Mouse (Mus musculus) liver, postnatal 0 days (tissue): ENCODE data around the gene Cdc40. TPM values are rescaled to one million over a fixed set of nuclear protein-coding genes. Genes with fewer than 3 reads are reported as not detected.
A peak's percentile ranks its signal among the peaks of the same experiment; 100 is the strongest.
"Not testable (repeated sequence)": the region's sequence is repeated elsewhere in the genome, so short reads cannot be mapped to it uniquely, and the experiment has no call there.

Experiments
- ATAC-seq: fragments of 200-750 bp; cut with Nextera tagmentation; 2 replicates; pipeline ENCODE4 v1.8.0; 2017; ENCODE audit warnings: mild to moderate bottlenecking, moderate library complexity
- DNase-seq: peaks from one replicate; pipeline ENCODE4 v3.0.0-alpha.2; 2016
- H3K27ac ChIP-seq: fragments of 300-500 bp; sonication (generic); 2 replicates; pipeline ENCODE4 v1.5.1; 2014; ENCODE audit warnings: antibody characterized with exemption, moderate library complexity, mild to moderate bottlenecking, low read depth
- H3K27me3 ChIP-seq: fragments of 300-500 bp; sonication (generic); 2 replicates; pipeline ENCODE4 v1.6.1; 2014; ENCODE audit warnings: low read length, control low read depth, mixed read lengths; ENCODE audit not compliant: insufficient read depth
- H3K36me3 ChIP-seq: fragments of 300-500 bp; sonication (generic); replicated peaks from 2 replicates; pipeline ENCODE4 v1.6.1; 2014; ENCODE audit warnings: mild to moderate bottlenecking, control low read depth, low read length, moderate library complexity, mixed read lengths; ENCODE audit not compliant: insufficient read depth
- H3K4me1 ChIP-seq: fragments of 300-500 bp; sonication (generic); 2 replicates; pipeline ENCODE4 v1.6.1; 2014; ENCODE audit warnings: antibody characterized with exemption, mild to moderate bottlenecking, control low read depth; ENCODE audit not compliant: insufficient read depth
- H3K4me2 ChIP-seq: fragments of 300-500 bp; sonication (generic); 2 replicates; pipeline ENCODE4 v1.6.1; 2014; ENCODE audit warnings: low read depth, mild to moderate bottlenecking, low read length, moderate library complexity, mixed read lengths
- H3K4me3 ChIP-seq: fragments of 300-500 bp; sonication (generic); 2 replicates; pipeline ENCODE4 v1.5.1; 2014; ENCODE audit warnings: low read depth, low read length
- H3K9ac ChIP-seq: fragments of 300-500 bp; sonication (generic); replicated peaks from 2 replicates; pipeline ENCODE4 v1.6.1; 2014; ENCODE audit warnings: mild to moderate bottlenecking, moderate library complexity
- H3K9me3 ChIP-seq: fragments of 300-500 bp; sonication (generic); 2 replicates; pipeline ENCODE4 v1.6.1; 2016; ENCODE audit warnings: mild to moderate bottlenecking, control low read depth, low read length, mixed read lengths
- CTCF ChIP-seq: sonication (generic); IDR thresholded peaks from 2 replicates; pipeline ENCODE4 v1.5.1; 2016; ENCODE audit warnings: antibody characterized with exemption, low read depth
- EP300 ChIP-seq: IDR thresholded peaks from 2 replicates; pipeline ENCODE4 v1.6.1; 2016; ENCODE audit warnings: antibody characterized with exemption, low read depth, mild to moderate bottlenecking
- WGBS: fragments of 180-500 bp; shearing (Covaris S2); extraction: QIAGEN DNeasy Blood & Tissue Kit; methylation state at CpG from one replicate; pipeline ENCODE4 v1.1.7; 2014; ENCODE audit not compliant: insufficient replicate concordance; 5-methylcytosine and 5-hydroxymethylcytosine counted together
- polyA plus RNA-seq: library from polyadenylated mRNA; unstranded; fragments of >200 nt; fragmentation: Nextera tagmentation; extraction: Ambion mirVana; gene quantifications from 2 replicates; pipeline ENCODE4 v1.2.1, GENCODE M21; 2015

The Cdc40 gene
- polyA plus RNA-seq, 1 experiment from 2014 or later = 10.3 TPM

GRCm38 (mm10) chr10:40840086-40840485 lies 43.0 kb downstream of the Cdc40 start:
- Histone ChIP-seq H3K4me1 (no peaks in the 10 kb centered on the region), H3K4me2 (no peak overlapping the region), H3K9ac (no peak overlapping the region), H3K4me3 (no peak overlapping the region), H3K36me3 (peaks cover 53% of the 10 kb centered on the region), H3K27me3 (no peaks in the 10 kb centered on the region), H3K9me3 (no peaks in the 10 kb centered on the region), H3K27ac (no peak overlapping the region)
- WGBS = 79% methylated on average over 5 of the region's 5 CpGs
- DNase-seq (no peak), ATAC-seq (no peak)
- no peak for TF ChIP-seq EP300
- TF ChIP-seq CTCF = no peak

- H3K9me3 ChIP-seq = no peaks in the 10 kb centered on the region
- no peak overlapping the region for H3K4me2 ChIP-seq
- H3K4me3 ChIP-seq = no peak overlapping the region
- H3K9ac ChIP-seq = no peak overlapping the region
- ATAC-seq (no peak), DNase-seq (no peak)
- WGBS = 95% methylated on average over 7 of the region's 7 CpGs
- TF ChIP-seq CTCF = no peak
- no peak for TF ChIP-seq EP300
- H3K36me3 ChIP-seq = peaks cover 34% of the 10 kb centered on the region
- H3K4me1 ChIP-seq = no peaks in the 10 kb centered on the region
- no peak overlapping the region for H3K27ac ChIP-seq
- H3K27me3 ChIP-seq = no peaks in the 10 kb centered on the region
Observed at GRCm38 (mm10) chr10:40831267-40831666, 51.8 kb downstream of the Cdc40 start.

GRCm38 (mm10) chr10:40830312-40830711 lies 52.8 kb downstream of the Cdc40 start:
- Histone ChIP-seq H3K27ac (no peak overlapping the region), H3K27me3 (no peaks in the 10 kb centered on the region), H3K36me3 (peaks cover 27% of the 10 kb centered on the region), H3K9me3 (no peaks in the 10 kb centered on the region), H3K4me3 (no peak overlapping the region), H3K4me2 (no peak overlapping the region), H3K4me1 (no peaks in the 10 kb centered on the region), H3K9ac (no peak overlapping the region)
- DNase-seq (no peak), ATAC-seq (no peak)
- no peak for TF ChIP-seq EP300
- TF ChIP-seq CTCF = no peak
- WGBS = 83% methylated on average over 3 of the region's 3 CpGs

- Histone ChIP-seq H3K36me3 (peaks cover 5% of the 10 kb centered on the region; the same call in 1 of the 2 replicates), H3K4me1 (no peaks in the 10 kb centered on the region), H3K9ac (no peak overlapping the region), H3K27me3 (no peaks in the 10 kb centered on the region), H3K9me3 (no peaks in the 10 kb centered on the region), H3K4me2 (no peak overlapping the region), H3K27ac (no peak overlapping the region), H3K4me3 (no peak overlapping the region)
- WGBS = 83% methylated on average over 4 of the region's 4 CpGs
- ATAC-seq = no peak
- DNase-seq = no peak
- no peak for TF ChIP-seq EP300
- TF ChIP-seq CTCF = no peak
Observed at GRCm38 (mm10) chr10:40827706-40828105, 55.4 kb downstream of the Cdc40 start.

GRCm38 (mm10) chr10:40825952-40826351 lies 57.2 kb downstream of the Cdc40 start:
- TF ChIP-seq EP300 (no peak), CTCF (no peak)
- ATAC-seq (no peak), DNase-seq (no peak)
- 73% methylated on average over 6 of the region's 6 CpGs for WGBS
- H3K27ac ChIP-seq = no peak overlapping the region
- H3K27me3 ChIP-seq = no peaks in the 10 kb centered on the region
- H3K4me2 ChIP-seq = no peak overlapping the region
- no peaks in the 10 kb centered on the region for H3K4me1 ChIP-seq
- H3K9me3 ChIP-seq = no peaks in the 10 kb centered on the region
- H3K9ac ChIP-seq = no peak overlapping the region
- H3K4me3 ChIP-seq = no peak overlapping the region
- peaks cover 2% of the 10 kb centered on the region; the same call in 1 of the 2 replicates for H3K36me3 ChIP-seq

GRCm38 (mm10) chr10:40816471-40816870 lies 66.6 kb downstream of the Cdc40 start:
- Histone ChIP-seq H3K27ac (no peak overlapping the region), H3K9me3 (no peaks in the 10 kb centered on the region), H3K27me3 (no peaks in the 10 kb centered on the region), H3K9ac (no peak overlapping the region), H3K4me3 (no peak overlapping the region), H3K4me1 (no peaks in the 10 kb centered on the region), H3K36me3 (no peaks in the 10 kb centered on the region), H3K4me2 (no peak overlapping the region)
- DNase-seq (no peak), ATAC-seq (no peak)
- no peak for TF ChIP-seq EP300
- no peak for TF ChIP-seq CTCF
- 46% methylated on average over 6 of the region's 6 CpGs for WGBS

GRCm38 (mm10) chr10:40813627-40814026 lies 69.5 kb downstream of the Cdc40 start:
- 69% methylated on average over 4 of the region's 4 CpGs for WGBS

DNA sequence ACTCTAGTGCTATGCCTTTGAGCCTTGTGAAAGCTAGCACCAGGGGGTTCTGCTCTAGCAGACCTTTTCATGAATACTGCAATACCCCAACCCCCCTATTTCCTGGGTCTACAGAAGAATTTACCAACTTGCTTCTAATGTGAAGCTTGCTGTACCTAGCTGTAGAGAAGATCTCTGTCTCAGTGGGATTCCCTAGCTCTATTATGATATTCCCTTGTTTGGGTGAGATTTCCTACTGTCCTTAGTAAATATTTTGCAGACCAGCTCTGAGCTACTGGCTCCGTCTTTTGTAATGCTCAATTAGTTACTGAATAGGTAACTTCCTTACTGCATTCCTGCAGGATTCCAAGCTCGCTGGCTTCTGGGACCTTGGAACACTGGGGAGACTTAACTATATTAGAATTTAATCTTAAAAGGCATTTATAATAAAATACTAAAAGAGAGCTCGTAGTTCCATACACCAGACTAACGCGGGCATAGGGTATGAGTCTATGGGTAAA lies 73.7 kb downstream of the Cdc40 start:
- not testable (repeated sequence) for DNase-seq, H3K4me2 ChIP-seq, H3K9me3 ChIP-seq, H3K36me3 ChIP-seq, H3K27ac ChIP-seq, H3K9ac ChIP-seq, H3K27me3 ChIP-seq, H3K4me1 ChIP-seq, H3K4me3 ChIP-seq, ATAC-seq
- WGBS = 46% methylated on average over 5 of the region's 5 CpGs

More at GRCm38 (mm10) chr10:40813627-40814026, 69.5 kb downstream of the Cdc40 start:
- Histone ChIP-seq H3K27ac (no peak overlapping the region), H3K27me3 (no peaks in the 10 kb centered on the region), H3K4me1 (no peaks in the 10 kb centered on the region), H3K4me2 (no peak overlapping the region), H3K9me3 (no peaks in the 10 kb centered on the region), H3K9ac (no peak overlapping the region), H3K36me3 (no peaks in the 10 kb centered on the region), H3K4me3 (no peak overlapping the region)
- no peak for ATAC-seq
- no peak for DNase-seq
- TF ChIP-seq CTCF (peak; percentile 56), EP300 (no peak)
